Mouse (Mus musculus) mouse embryonic stem cell (cell line): Measurements from ENCODE around the gene Wdr53.
"Not testable (repeated sequence)": the region's sequence is repeated elsewhere in the genome, so short reads cannot be mapped to it uniquely, and the experiment has no call there.

ENCODE experiments used
- in situ Hi-C, 2 experiments: fragments of 300-500 bp; cut with MboI; formaldehyde crosslinking; loops; 1 replicate in 1 of 2; 3 replicates in 1 of 2; pipeline ENCODE4 v1.14.3; 2019 to 2020; ENCODE audit warnings: low sequenced_read_pairs in 2 of 2, low pct_unique_long_range_greater_than_20kb in 1 of 2, mixed read lengths in 1 of 2; ENCODE audit not compliant: unreplicated experiment in 1 of 2

Gene Wdr53

GRCm38 (mm10) chr16:32246952-32247370, at the start of gene Wdr53, which contains the start of gene Fbxo45:
Gene Wdr53, plus strand, starts transcription at chr16:32247227.
Gene Fbxo45, minus strand, starts transcription at chr16:32247158.
- in situ Hi-C loops, result no loop called here

GRCm38 (mm10) chr16:32200256-32201003, 46.6 kb upstream of the Wdr53 start:
- in situ Hi-C loops, result no loop called here

DNA sequence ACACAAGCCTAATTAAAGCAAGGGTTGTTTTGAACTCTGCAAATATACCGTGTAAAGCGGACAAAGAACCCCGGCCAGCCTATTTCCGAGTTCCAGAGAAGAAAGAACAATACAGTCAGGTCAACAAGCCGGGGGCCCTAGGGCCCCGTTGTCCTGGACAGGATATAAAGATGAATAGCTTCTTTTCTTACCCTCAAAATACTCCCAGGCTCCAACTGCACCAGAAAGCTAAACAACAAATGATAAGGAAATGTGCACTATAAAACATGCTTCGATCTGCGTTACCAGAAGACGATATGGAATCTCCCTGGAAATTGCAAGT, 46.1 kb upstream of the Wdr53 start:
- in situ Hi-C loops, result no loop called here

DNA sequence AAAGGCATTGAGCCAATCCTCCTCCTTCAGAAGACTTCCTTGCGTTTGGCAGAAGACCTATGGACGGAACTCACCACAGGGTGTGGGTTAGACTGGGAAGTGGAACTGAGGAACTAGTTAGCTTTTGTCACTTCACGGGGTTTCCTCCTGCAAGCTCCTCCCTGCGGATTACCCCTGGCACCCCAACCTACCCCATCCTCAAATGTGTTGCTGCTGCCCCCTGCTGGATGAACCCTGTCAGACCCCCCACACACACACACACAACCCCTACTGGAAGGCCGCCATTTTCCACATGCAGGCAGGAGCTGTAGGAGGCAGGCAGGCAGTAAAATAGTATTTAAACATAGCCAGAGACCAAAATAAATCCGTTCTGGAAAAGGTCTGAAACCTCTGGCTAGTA, 44.3 kb upstream of the Wdr53 start:
- in situ Hi-C loops, result no loop called here

- in situ Hi-C loops, result no loop called here
These were observed 42.1 kb upstream of the Wdr53 start for GRCm38 (mm10) chr16:32204902-32205301.

DNA sequence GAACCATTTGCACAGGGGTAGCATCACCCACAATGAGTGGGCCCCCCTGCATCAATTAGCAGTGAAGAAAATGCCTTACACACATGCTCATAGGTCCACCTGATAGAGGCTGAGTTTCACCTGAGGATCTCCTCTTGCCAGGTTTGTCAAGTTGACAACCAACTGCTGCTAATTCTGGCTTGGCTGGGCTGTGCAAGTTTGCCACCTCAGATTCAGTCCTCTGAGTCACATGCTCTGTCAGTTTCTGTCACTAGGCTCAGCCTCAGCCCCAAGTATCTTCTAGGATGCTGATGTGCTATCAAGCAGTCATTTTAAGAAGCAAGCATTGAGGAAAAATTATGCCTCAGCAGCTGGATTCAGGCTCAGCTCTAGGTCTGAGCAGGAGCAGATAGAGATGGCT, 32.9 kb upstream of the Wdr53 start:
- in situ Hi-C loops, result no loop called here

GRCm38 (mm10) chr16:32214804-32215576, 32.0 kb upstream of the Wdr53 start:
- in situ Hi-C loops, result no loop called here

- in situ Hi-C loops, result no loop called here
These were observed 25.2 kb upstream of the Wdr53 start for GRCm38 (mm10) chr16:32221803-32222202.

DNA sequence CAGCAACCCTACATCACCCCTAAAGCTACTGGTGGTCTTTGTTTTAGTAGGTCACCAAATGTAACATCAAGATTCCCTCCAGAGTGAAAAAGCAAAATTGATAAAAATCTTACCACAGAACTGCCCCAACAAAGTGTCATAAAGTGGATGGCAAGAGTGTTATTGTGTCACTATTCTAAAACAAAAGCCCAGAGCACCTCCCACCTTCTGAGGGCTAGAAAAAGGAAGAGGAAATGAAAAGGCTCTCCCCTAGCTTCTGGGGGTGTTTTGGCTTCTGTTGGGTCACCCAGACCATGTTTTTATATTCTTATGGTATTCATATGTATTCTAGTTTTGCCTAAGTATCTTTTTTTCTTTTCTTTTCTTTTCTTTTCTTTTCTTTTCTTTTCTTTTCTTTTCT, 24.6 kb upstream of the Wdr53 start:
- in situ Hi-C loops, result no loop called here

- in situ Hi-C loops, result not testable (repeated sequence)
These were observed 15.0 kb upstream of the Wdr53 start for GRCm38 (mm10) chr16:32232050-32232449.

DNA sequence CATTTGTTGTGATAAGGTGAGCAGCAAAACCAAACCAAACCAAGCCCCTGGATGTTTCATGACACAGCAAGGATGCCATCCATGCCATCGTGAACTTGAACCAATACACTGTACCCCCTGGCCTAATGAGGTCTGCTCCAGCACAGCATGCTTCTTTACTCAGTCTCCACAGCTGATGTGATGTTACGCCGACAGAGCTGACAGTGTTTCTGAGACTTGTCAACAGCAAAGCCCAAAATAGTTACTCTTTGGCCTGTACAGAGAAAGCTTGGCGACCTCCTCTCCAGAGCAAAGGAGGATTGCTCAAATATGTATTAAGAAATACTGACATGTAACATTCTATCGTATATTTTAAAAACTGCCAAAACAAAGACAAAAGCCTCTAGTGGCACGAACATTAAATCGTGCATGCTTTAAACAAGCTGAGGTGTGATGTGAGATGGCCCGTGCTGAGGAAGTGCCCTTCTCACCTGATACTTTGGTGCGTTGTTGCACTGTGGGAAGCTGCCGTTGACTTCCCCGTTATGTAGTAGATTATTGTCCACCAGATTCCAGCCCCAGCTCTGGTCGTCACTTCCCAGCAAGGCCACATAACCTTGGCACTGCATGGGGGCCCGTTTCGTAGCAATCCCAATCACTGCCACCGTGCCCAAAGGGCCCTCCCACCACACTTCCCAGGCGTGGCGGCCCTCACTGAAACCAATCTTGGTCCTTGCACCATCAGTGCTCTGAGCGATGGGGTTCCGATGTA, 8.9 kb upstream of the Wdr53 start:
- in situ Hi-C loops, result no loop called here

DNA sequence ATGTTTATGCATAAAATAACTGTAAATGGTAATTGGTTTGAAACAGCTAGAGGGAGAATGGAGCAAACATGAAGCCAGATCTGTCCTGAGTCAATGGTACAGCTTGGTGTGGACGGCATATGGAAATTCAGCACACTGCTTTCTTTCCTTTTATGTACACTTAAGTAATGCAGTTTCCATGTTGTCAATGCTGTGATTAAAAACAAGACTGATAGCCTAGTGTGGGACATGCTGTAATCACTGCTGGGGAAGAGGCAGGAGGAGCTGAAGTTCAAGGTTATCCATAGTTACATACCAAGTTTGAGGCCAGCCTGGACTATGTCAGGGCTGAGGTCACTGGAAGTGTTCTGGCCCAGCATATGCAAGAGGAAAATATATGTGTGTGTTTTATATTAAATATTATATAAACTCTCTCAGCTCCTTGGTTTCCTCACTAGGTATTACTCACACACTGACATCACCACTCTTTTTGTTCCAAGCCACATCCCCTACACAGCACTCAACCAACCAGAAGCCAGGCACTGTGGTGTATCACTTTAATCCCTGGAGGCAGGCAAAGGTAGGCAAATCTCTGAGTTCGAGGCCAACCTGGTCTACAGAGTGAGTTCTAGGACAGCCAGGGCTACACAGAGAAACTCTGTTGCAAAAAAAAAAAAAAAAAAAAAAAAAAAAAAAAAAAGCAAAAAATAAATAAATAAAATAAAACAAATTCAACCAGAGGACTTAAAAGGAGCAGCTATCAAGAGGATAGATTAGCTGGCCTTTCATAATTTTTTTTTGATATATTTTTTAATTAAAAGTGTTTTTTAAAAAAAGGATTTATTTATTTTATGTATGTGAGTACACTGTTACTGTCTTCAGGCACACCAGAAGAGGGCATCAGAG, 7.4 kb upstream of the Wdr53 start:
- in situ Hi-C loops, result no loop called here

DNA sequence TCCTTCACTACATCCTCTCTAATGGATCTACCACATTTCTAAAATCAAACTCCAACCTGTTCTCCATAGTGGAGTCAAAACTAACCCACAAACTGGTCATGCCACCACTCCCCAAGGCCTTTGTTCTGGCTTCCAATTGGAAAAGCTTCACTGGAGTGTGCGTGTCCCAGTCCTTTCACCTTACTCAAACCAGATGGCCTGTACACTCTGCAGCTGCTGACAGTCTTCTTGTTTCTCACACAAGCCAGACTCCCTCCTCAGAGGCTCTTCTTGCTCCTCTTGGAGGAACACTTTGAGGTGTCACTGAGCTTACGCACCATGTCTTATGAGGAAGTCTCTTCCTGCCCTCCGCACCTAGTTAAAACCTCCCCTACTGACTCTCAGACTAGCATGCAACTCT, 3.1 kb upstream of the Wdr53 start:
- in situ Hi-C loops, result no loop called here

GRCm38 (mm10) chr16:32246351-32246791, 656 bp upstream of the Wdr53 start:
- in situ Hi-C loops, result no loop called here

- in situ Hi-C loops, result not testable (repeated sequence)
These were observed 17.2 kb downstream of the Wdr53 start for GRCm38 (mm10) chr16:32264225-32264624.

GRCm38 (mm10) chr16:32271291-32271690, 24.3 kb downstream of the Wdr53 start, which contains the start of gene Smco1:
Gene Smco1, plus strand, starts transcription at chr16:32271468.
- in situ Hi-C loops, result no loop called here

DNA sequence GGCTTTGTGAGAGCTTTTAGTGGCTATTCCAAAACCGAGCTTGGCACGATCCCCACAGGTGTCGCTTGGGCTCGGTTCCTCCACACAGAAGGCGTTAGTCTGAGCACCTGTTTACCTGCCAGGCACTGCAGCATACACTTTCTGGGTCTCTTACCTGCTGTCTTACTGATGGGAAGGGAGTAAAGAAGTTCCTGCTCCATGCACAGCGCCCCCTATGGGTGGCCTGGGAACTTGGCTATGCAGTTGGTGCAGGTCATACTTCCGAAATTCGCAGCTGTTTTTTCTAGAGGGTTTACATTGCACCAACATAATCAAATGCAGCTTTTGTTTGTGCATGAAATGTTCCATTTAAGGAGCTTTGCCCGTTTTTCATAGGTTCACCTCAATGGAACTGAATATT, 26.3 kb downstream of the Wdr53 start:
- in situ Hi-C loops, result no loop called here

DNA sequence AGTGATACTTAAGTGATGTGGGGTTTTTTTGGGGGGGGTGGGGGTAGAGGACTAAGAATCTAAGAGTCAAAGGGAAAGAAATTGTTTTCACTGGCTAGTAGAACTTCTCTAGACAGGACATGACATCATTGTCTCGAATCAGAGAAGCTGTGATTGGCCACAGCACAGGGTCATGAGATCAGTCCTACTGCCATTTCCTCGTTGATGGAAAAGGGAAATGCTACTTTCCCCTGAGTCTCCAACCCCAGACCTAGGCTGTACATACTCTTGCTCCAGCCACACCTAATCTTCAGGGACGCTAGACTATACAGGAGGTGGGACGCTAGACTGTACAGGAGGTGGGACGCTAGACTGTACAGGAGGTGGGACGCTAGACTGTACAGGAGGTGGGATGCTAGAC, 28.0 kb downstream of the Wdr53 start:
- in situ Hi-C loops, result loop anchor here in 1 of 2 experiments (25.0 kb wide), 1 partner anchor 337 kb away; the partner anchor contains the start of gene Tfrc
